Mouse (Mus musculus): ENCODE data around the gene Cdkn1a. TPM values are rescaled to one million over a fixed set of nuclear protein-coding genes. Genes with fewer than 3 reads are reported as not detected.

Cdkn1a gene
- polyA plus RNA-seq, 1 experiment from 2014 or later = 148 TPM

DNA sequence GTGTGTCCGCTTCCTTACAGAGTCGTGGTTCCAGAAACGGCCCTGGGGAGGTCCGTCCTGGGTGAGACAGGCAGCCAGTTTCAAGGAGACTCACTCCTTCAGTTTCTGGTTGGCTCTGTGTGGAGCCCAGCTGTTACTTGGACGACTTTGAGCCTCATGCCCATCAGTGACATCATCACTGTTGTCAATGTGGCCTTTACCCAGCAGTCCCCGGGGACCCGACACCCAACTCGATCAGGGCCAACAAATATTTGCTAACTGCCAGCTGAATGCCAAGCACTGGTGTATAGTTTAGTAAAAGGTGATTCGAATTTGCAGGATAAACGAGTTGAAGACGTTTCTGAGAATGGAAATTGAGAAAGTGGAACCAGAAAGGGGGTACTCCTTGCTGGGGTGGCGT lies 25.2 kb downstream of the Cdkn1a start:
- Histone ChIP-seq H3K27ac (ENCODE audit: low read length) (no peak overlapping the region), H3K4me2 (ENCODE audit: low read length) (no peak overlapping the region), H3K4me3 (ENCODE audit: low read depth, low read length) (no peak overlapping the region), H3K36me3 (ENCODE audit: control insufficient read depth, insufficient read depth, low read length) (no peaks in the 10 kb centered on the region), H3K9me3 (replicated peaks; ENCODE audit: control insufficient read depth, low read length, poor library complexity, severe bottlenecking) (no peaks in the 10 kb centered on the region), H3K9ac (ENCODE audit: low read depth, low read length) (no peak overlapping the region), H3K27me3 (ENCODE audit: control insufficient read depth, insufficient read depth, low read depth, low read length) (no peaks in the 10 kb centered on the region), H3K4me1 (ENCODE audit: control insufficient read depth, insufficient read depth, low read length) (no peaks in the 10 kb centered on the region)
- WGBS = 70% methylated on average over 12 of the region's 12 CpGs
- ATAC-seq = no peak

DNA sequence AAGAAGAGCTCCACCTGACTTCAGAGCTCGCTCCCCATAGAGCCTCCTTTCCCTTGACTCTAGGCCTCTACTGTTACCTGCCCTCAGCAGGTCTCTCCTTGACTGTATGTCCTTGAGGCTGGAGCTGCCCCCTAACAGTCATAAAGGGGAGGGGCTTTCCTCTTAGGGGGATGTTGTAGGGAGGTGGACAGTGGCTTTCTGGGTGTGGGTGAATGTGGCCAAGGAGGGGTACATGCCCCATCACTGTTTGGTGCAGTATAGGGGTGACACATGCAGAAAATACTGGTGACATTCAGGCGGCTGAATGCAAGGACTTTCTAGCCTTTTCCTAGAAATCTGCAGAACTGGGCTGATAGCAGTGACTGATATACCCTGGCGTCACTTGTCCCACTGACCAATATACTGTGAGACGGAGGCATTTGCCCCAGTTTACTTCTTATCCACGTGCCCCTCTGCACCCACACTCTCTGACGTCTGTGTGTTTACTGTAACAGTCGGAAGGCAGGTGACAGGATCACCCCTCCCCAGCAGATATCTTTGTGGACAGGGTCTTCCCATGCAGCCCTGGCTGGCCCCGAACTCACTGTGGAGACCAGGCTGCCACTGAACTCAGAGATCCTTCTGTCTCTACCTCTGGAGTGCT lies 26.4 kb downstream of the Cdkn1a start:
- 80% methylated on average over 8 of the region's 8 CpGs for WGBS
- no peak overlapping the region for H3K9ac ChIP-seq (ENCODE audit: low read depth, low read length)
- H3K27ac ChIP-seq (ENCODE audit: low read length) = no peak overlapping the region
- ATAC-seq = no peak
- H3K9me3 ChIP-seq (replicated peaks; ENCODE audit: control insufficient read depth, low read length, poor library complexity, severe bottlenecking) = no peaks in the 10 kb centered on the region
- no peaks in the 10 kb centered on the region for H3K36me3 ChIP-seq (ENCODE audit: control insufficient read depth, insufficient read depth, low read length)
- no peak overlapping the region for H3K4me2 ChIP-seq (ENCODE audit: low read length)
- H3K4me3 ChIP-seq (ENCODE audit: low read depth, low read length) = no peak overlapping the region
- H3K4me1 ChIP-seq (ENCODE audit: control insufficient read depth, insufficient read depth, low read length) = no peaks in the 10 kb centered on the region
- no peaks in the 10 kb centered on the region for H3K27me3 ChIP-seq (ENCODE audit: control insufficient read depth, insufficient read depth, low read depth, low read length)

DNA sequence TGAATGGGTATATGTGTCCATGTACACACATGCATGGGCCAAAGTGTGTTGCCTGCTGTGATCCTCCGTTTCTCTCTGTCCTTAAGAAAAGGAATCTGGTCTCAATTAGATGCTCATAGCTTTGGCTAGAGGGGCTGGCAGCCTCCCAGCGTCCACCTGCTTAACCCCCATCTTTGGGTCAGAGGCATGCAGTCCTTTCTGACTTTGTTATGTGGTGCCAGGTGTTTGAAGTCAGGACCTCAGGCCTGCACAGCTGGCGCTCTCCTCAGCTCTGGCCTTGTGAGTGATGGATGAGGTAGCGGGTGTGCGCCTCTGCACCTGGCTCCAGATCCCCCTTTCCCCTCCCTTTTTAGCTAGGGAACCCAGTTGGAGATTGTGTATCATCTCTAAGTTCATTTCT lies 27.3 kb downstream of the Cdkn1a start:
- Histone ChIP-seq H3K27ac (ENCODE audit: low read length) (no peak overlapping the region), H3K9me3 (replicated peaks; ENCODE audit: control insufficient read depth, low read length, poor library complexity, severe bottlenecking) (no peaks in the 10 kb centered on the region), H3K36me3 (ENCODE audit: control insufficient read depth, insufficient read depth, low read length) (no peaks in the 10 kb centered on the region), H3K4me1 (ENCODE audit: control insufficient read depth, insufficient read depth, low read length) (no peaks in the 10 kb centered on the region), H3K27me3 (ENCODE audit: control insufficient read depth, insufficient read depth, low read depth, low read length) (no peaks in the 10 kb centered on the region), H3K9ac (ENCODE audit: low read depth, low read length) (no peak overlapping the region), H3K4me3 (ENCODE audit: low read depth, low read length) (no peak overlapping the region), H3K4me2 (ENCODE audit: low read length) (no peak overlapping the region)
- 63% methylated on average over 5 of the region's 5 CpGs for WGBS
- no peak for ATAC-seq

- Histone ChIP-seq H3K9ac (ENCODE audit: low read depth, low read length) (peak overlapping the region; percentile 17; the same call in 1 of the 2 replicates), H3K27me3 (ENCODE audit: control insufficient read depth, insufficient read depth, low read depth, low read length) (no peaks in the 10 kb centered on the region), H3K36me3 (ENCODE audit: control insufficient read depth, insufficient read depth, low read length) (no peaks in the 10 kb centered on the region), H3K4me3 (ENCODE audit: low read depth, low read length) (no peak overlapping the region), H3K4me2 (ENCODE audit: low read length) (no peak overlapping the region), H3K27ac (ENCODE audit: low read length) (no peak overlapping the region), H3K9me3 (replicated peaks; ENCODE audit: control insufficient read depth, low read length, poor library complexity, severe bottlenecking) (no peaks in the 10 kb centered on the region), H3K4me1 (ENCODE audit: control insufficient read depth, insufficient read depth, low read length) (no peaks in the 10 kb centered on the region)
- WGBS = 60% methylated on average over 12 of the region's 12 CpGs
- no peak for ATAC-seq
Measured at GRCm38 (mm10) chr17:29120666-29121065, 29.9 kb downstream of the Cdkn1a start.

- 79% methylated on average over 6 of the region's 6 CpGs for WGBS
Measured at GRCm38 (mm10) chr17:29122817-29123216, 32.0 kb downstream of the Cdkn1a start.

GRCm38 (mm10) chr17:29123578-29124174 lies 32.9 kb downstream of the Cdkn1a start:
- no peaks in the 10 kb centered on the region for H3K27me3 ChIP-seq (ENCODE audit: control insufficient read depth, insufficient read depth, low read depth, low read length)
- no peaks in the 10 kb centered on the region for H3K9me3 ChIP-seq (replicated peaks; ENCODE audit: control insufficient read depth, low read length, poor library complexity, severe bottlenecking)

More at GRCm38 (mm10) chr17:29122817-29123216, 32.0 kb downstream of the Cdkn1a start:
- Histone ChIP-seq H3K36me3 (ENCODE audit: control insufficient read depth, insufficient read depth, low read length) (no peaks in the 10 kb centered on the region), H3K27ac (ENCODE audit: low read length) (no peak overlapping the region), H3K9ac (ENCODE audit: low read depth, low read length) (no peak overlapping the region), H3K4me2 (ENCODE audit: low read length) (no peak overlapping the region), H3K4me1 (ENCODE audit: control insufficient read depth, insufficient read depth, low read length) (no peaks in the 10 kb centered on the region), H3K4me3 (ENCODE audit: low read depth, low read length) (no peak overlapping the region), H3K9me3 (replicated peaks; ENCODE audit: control insufficient read depth, low read length, poor library complexity, severe bottlenecking) (no peaks in the 10 kb centered on the region), H3K27me3 (ENCODE audit: control insufficient read depth, insufficient read depth, low read depth, low read length) (no peaks in the 10 kb centered on the region)
- ATAC-seq = no peak

GRCm38 (mm10) chr17:29126561-29126960 lies 35.8 kb downstream of the Cdkn1a start:
- Histone ChIP-seq H3K4me1 (ENCODE audit: control insufficient read depth, insufficient read depth, low read length) (no peaks in the 10 kb centered on the region), H3K4me3 (ENCODE audit: low read depth, low read length) (no peak overlapping the region), H3K27me3 (ENCODE audit: control insufficient read depth, insufficient read depth, low read depth, low read length) (no peaks in the 10 kb centered on the region), H3K4me2 (ENCODE audit: low read length) (no peak overlapping the region), H3K9me3 (replicated peaks; ENCODE audit: control insufficient read depth, low read length, poor library complexity, severe bottlenecking) (no peaks in the 10 kb centered on the region), H3K36me3 (ENCODE audit: control insufficient read depth, insufficient read depth, low read length) (no peaks in the 10 kb centered on the region), H3K9ac (ENCODE audit: low read depth, low read length) (no peak overlapping the region), H3K27ac (ENCODE audit: low read length) (no peak overlapping the region)
- 93% methylated on average over 3 of the region's 3 CpGs for whole genome bisulfite sequencing
- no peak for ATAC-seq

More at GRCm38 (mm10) chr17:29123578-29124174, 32.9 kb downstream of the Cdkn1a start:
- 82% methylated on average over 6 of the region's 6 CpGs for WGBS
- no peak overlapping the region for H3K9ac ChIP-seq (ENCODE audit: low read depth, low read length)
- H3K4me3 ChIP-seq (ENCODE audit: low read depth, low read length) = no peak overlapping the region
- no peak for ATAC-seq
- no peak overlapping the region for H3K27ac ChIP-seq (ENCODE audit: low read length)
- H3K4me1 ChIP-seq (ENCODE audit: control insufficient read depth, insufficient read depth, low read length) = no peaks in the 10 kb centered on the region
- H3K4me2 ChIP-seq (ENCODE audit: low read length) = no peak overlapping the region
- H3K36me3 ChIP-seq (ENCODE audit: control insufficient read depth, insufficient read depth, low read length) = no peaks in the 10 kb centered on the region

DNA sequence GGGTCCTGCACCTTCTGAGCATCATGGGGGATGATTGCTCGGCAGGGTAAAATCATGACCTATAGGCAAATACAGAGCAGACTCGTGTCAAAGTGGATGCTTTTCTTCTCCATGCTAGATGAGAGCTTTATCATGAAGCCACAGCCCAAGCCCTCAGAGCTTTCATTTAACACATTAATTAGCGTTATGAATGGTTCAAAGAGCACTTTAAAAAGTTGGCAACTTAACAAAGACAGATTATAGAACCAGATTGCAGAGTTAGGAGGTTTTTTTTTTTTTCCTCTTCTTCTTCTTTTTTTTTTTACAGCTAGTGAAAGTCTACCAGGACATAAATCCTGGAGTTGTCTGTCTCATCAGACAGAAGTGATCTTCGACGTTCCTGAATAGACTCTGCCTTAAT lies 38.6 kb downstream of the Cdkn1a start:
- Histone ChIP-seq H3K36me3 (ENCODE audit: control insufficient read depth, insufficient read depth, low read length) (no peaks in the 10 kb centered on the region), H3K9ac (ENCODE audit: low read depth, low read length) (no peak overlapping the region), H3K4me2 (ENCODE audit: low read length) (no peak overlapping the region), H3K4me3 (ENCODE audit: low read depth, low read length) (no peak overlapping the region), H3K27me3 (ENCODE audit: control insufficient read depth, insufficient read depth, low read depth, low read length) (no peaks in the 10 kb centered on the region), H3K4me1 (ENCODE audit: control insufficient read depth, insufficient read depth, low read length) (no peaks in the 10 kb centered on the region), H3K9me3 (replicated peaks; ENCODE audit: control insufficient read depth, low read length, poor library complexity, severe bottlenecking) (no peaks in the 10 kb centered on the region), H3K27ac (ENCODE audit: low read length) (no peak overlapping the region)
- 52% methylated on average over 5 of the region's 5 CpGs for WGBS
- no peak for ATAC-seq

GRCm38 (mm10) chr17:29135066-29135465 lies 44.3 kb downstream of the Cdkn1a start:
- no peaks in the 10 kb centered on the region for H3K27me3 ChIP-seq (ENCODE audit: control insufficient read depth, insufficient read depth, low read depth, low read length)
- H3K4me3 ChIP-seq (ENCODE audit: low read depth, low read length) = no peak overlapping the region
- H3K4me2 ChIP-seq (ENCODE audit: low read length) = no peak overlapping the region
- H3K4me1 ChIP-seq (ENCODE audit: control insufficient read depth, insufficient read depth, low read length) = no peaks in the 10 kb centered on the region
- no peaks in the 10 kb centered on the region for H3K9me3 ChIP-seq (replicated peaks; ENCODE audit: control insufficient read depth, low read length, poor library complexity, severe bottlenecking)
- ATAC-seq = no peak
- 70% methylated on average over 5 of the region's 5 CpGs for WGBS
- no peaks in the 10 kb centered on the region for H3K36me3 ChIP-seq (ENCODE audit: control insufficient read depth, insufficient read depth, low read length)
- no peak overlapping the region for H3K27ac ChIP-seq (ENCODE audit: low read length)
- H3K9ac ChIP-seq (ENCODE audit: low read depth, low read length) = no peak overlapping the region
